Mouse (Mus musculus) CH12.LX (cell line): ENCODE results near the gene Dcst2. TPM values are rescaled to one million over a fixed set of nuclear protein-coding genes. Genes with fewer than 3 reads are reported as not detected.

Experiments used
- DNase-seq: peaks from one replicate; pipeline ENCODE4 v3.0.0-alpha.2; 2013; ENCODE audit errors: extremely low read depth
- H3K27ac ChIP-seq: 2 replicates; pipeline ENCODE4 v1.5.1; 2012; ENCODE audit warnings: low read depth, mild to moderate bottlenecking, control low read depth, moderate library complexity; ENCODE audit not compliant: insufficient read depth
- H3K27me3 ChIP-seq: replicated peaks from 2 replicates; pipeline ENCODE3; 2012; ENCODE audit warnings: inconsistent platforms
- H3K36me3 ChIP-seq, 2 experiments: replicated peaks in 1 of 2; 2 replicates each; pipeline versions ENCODE3 to v1.6.1; 2012; ENCODE audit warnings: inconsistent platforms in 1 of 2, low read length in 1 of 2, mild to moderate bottlenecking in 1 of 2, mixed read lengths in 1 of 2, moderate library complexity in 1 of 2; ENCODE audit not compliant: control insufficient read depth in 1 of 2, insufficient read depth in 1 of 2
- H3K4me1 ChIP-seq, 2 experiments: 2 replicates each; pipeline ENCODE4 v1.6.1; 2012; ENCODE audit warnings: inconsistent platforms in 1 of 2, moderate library complexity in 1 of 2; ENCODE audit not compliant: insufficient read depth in 2 of 2, control insufficient read depth in 1 of 2
- H3K4me2 ChIP-seq: 2 replicates; pipeline ENCODE4 v1.6.1; 2012; ENCODE audit warnings: low read depth, mild to moderate bottlenecking, control low read depth; ENCODE audit not compliant: poor library complexity, insufficient read depth, severe bottlenecking
- H3K4me3 ChIP-seq, 3 experiments: fragments of 150-350 bp in 1 of 3; sonication (generic) in 1 of 3; replicated peaks in 1 of 3; 2 replicates each; pipeline versions ENCODE3 to v1.5.1; 2011 to 2012; ENCODE audit warnings: low read depth in 2 of 3, low read length in 2 of 3, mild to moderate bottlenecking in 2 of 3, moderate library complexity in 2 of 3, control low read depth in 1 of 3, improper control_type of control experiment in 1 of 3, inconsistent platforms in 1 of 3, mixed read lengths in 1 of 3; ENCODE audit not compliant: poor library complexity in 1 of 3
- H3K79me2 ChIP-seq: replicated peaks from 2 replicates; pipeline ENCODE4 v1.6.1; 2012; ENCODE audit warnings: mild to moderate bottlenecking, moderate library complexity; ENCODE audit not compliant: control insufficient read depth, poor library complexity, insufficient read depth, severe bottlenecking; ENCODE audit errors: extremely low read depth
- H3K9ac ChIP-seq: 2 replicates; pipeline ENCODE4 v1.6.1; 2012; ENCODE audit warnings: low read depth, mild to moderate bottlenecking, control low read depth, moderate library complexity; ENCODE audit not compliant: insufficient read depth
- H3K9me3 ChIP-seq: replicated peaks from 2 replicates; pipeline ENCODE3; 2012; ENCODE audit warnings: low read length, inconsistent platforms, mixed read lengths
- CHD1 ChIP-seq: IDR thresholded peaks from 2 replicates; pipeline ENCODE4 v1.6.1; 2012; ENCODE audit warnings: low read depth, low read length, improper control_type of control experiment, inconsistent platforms
- CHD2 ChIP-seq: IDR thresholded peaks from 2 replicates; pipeline ENCODE4 v1.6.1; 2011; ENCODE audit warnings: low read length, improper control_type of control experiment
- ETS1 ChIP-seq: conservative IDR thresholded peaks from 2 replicates; pipeline ENCODE4 v1.6.1; 2012; ENCODE audit warnings: low read depth, mild to moderate bottlenecking, inconsistent platforms, low read length, improper control_type of control experiment, moderate library complexity
- GABPA ChIP-seq: IDR thresholded peaks from 2 replicates; pipeline ENCODE4 v1.6.1; 2012; ENCODE audit warnings: low read depth, low read length, improper control_type of control experiment, inconsistent platforms; ENCODE audit not compliant: insufficient replicate concordance
- HCFC1 ChIP-seq: IDR thresholded peaks from 2 replicates; pipeline ENCODE4 v1.6.1; 2012; ENCODE audit warnings: low read depth, mild to moderate bottlenecking, inconsistent platforms, low read length, improper control_type of control experiment
- IRF4 ChIP-seq: IDR thresholded peaks from 2 replicates; pipeline ENCODE4 v1.6.1; 2014; ENCODE audit warnings: low read depth, mild to moderate bottlenecking, inconsistent platforms, low read length, improper control_type of control experiment
- JUN ChIP-seq: IDR thresholded peaks from 2 replicates; pipeline ENCODE4 v1.6.1; 2011; ENCODE audit warnings: low read depth, mild to moderate bottlenecking, low read length, improper control_type of control experiment, moderate library complexity; ENCODE audit not compliant: insufficient read depth
- JUND ChIP-seq: conservative IDR thresholded peaks from 2 replicates; pipeline ENCODE4 v1.6.1; 2011; ENCODE audit warnings: low read depth, low read length, improper control_type of control experiment
- MAFK ChIP-seq: IDR thresholded peaks from 2 replicates; pipeline ENCODE4 v1.6.1; 2011; ENCODE audit warnings: low read length, improper control_type of control experiment; ENCODE audit not compliant: insufficient replicate concordance
- MYC ChIP-seq: IDR thresholded peaks from 2 replicates; pipeline ENCODE4 v1.6.1; 2011; ENCODE audit warnings: low read depth, mild to moderate bottlenecking, improper control_type of control experiment, low read length
- POLR2A ChIP-seq: IDR thresholded peaks from 2 replicates; pipeline ENCODE4 v1.6.1; 2011; ENCODE audit warnings: low read depth, mild to moderate bottlenecking, improper control_type of control experiment, low read length
- POLR2AphosphoS2 ChIP-seq: IDR thresholded peaks from 2 replicates; pipeline ENCODE4 v1.6.1; 2011; ENCODE audit warnings: low read depth, low read length, improper control_type of control experiment
- TCF12 ChIP-seq: IDR thresholded peaks from 2 replicates; pipeline ENCODE4 v1.6.1; 2014; ENCODE audit warnings: low read depth, mild to moderate bottlenecking, inconsistent platforms, low read length, improper control_type of control experiment
- USF1 ChIP-seq: IDR thresholded peaks from 2 replicates; pipeline ENCODE4 v1.6.1; 2014; ENCODE audit warnings: low read depth, mild to moderate bottlenecking, inconsistent platforms, low read length, improper control_type of control experiment
- ZMIZ1 ChIP-seq: IDR thresholded peaks from 2 replicates; pipeline ENCODE4 v1.6.1; 2012; ENCODE audit warnings: low read depth, mild to moderate bottlenecking, inconsistent platforms, low read length, improper control_type of control experiment
- dilution Hi-C: fragments of 300-500 bp; cut with MboI; formaldehyde crosslinking; loops from 2 replicates; pipeline ENCODE4 v1.14.3; 2020; ENCODE audit warnings: low sequenced_read_pairs; ENCODE audit not compliant: extremely low pct_unique_long_range_greater_than_20kb, extremely low pct_ligation_motif_present
- in situ Hi-C: fragments of 300-500 bp; cut with MboI; formaldehyde crosslinking; loops from 3 replicates; pipeline ENCODE4 v1.14.3; 2019; ENCODE audit warnings: low sequenced_read_pairs, low pct_ligation_motif_present, low pct_unique_long_range_greater_than_20kb, mixed read lengths
- polyA plus RNA-seq: library from polyadenylated mRNA; unstranded; fragments of >175 nt; gene quantifications from 2 replicates; pipeline ENCODE4 v1.2.1, GENCODE M21; 2012; ENCODE audit warnings: low read depth; ENCODE audit not compliant: insufficient read length
- total RNA-seq, 2 experiments: library from RNA; depleted of rRNA; stranded (reverse); fragments of 300-350 nt in 1 of 2; fragments of >200 nt in 1 of 2; gene quantifications; 2 replicates each; pipeline ENCODE4 v1.2.3; 2012 to 2014

Dcst2 gene
- total and polyA plus RNA-seq, 3 experiments = 0.10 TPM; not detected in 2

GRCm38 (mm10) chr3:89322131-89322500, 39.7 kb upstream of the Dcst2 start:
- Histone ChIP-seq H3K4me2 (peak overlapping the region; percentile 88), H3K4me3 (peak overlapping the region in 2 of 3 experiments; percentile 4 to 53), H3K9me3 (peaks cover 3% of the 10 kb centered on the region), H3K27me3 (peaks cover 83% of the 10 kb centered on the region), H3K27ac (no peak overlapping the region), H3K36me3 (no peaks in the 10 kb centered on the region)
- dilution Hi-C loops (no loop called here), in situ Hi-C loops (no loop called here)
- TF ChIP-seq MYC = no peak
- no peak for TF ChIP-seq POLR2A
- TF ChIP-seq ZMIZ1 = no peak
- no peak for TF ChIP-seq ETS1
- TF ChIP-seq JUND = no peak
- no peak for TF ChIP-seq POLR2AphosphoS2
- TF ChIP-seq CHD2 = no peak
- TF ChIP-seq GABPA = no peak
- TF ChIP-seq, all 38 proteins: peak for 0
- H3K79me2 ChIP-seq = no peaks in the 10 kb centered on the region
- H3K4me1 ChIP-seq = peaks cover 24 to 41% of the 10 kb centered on the region in 2 experiments
- no peak for DNase-seq
- no peak overlapping the region for H3K9ac ChIP-seq

- Histone ChIP-seq H3K4me3 (peak within 1 kb of the TSS in 2 of 3 experiments; percentile 4 to 53), H3K36me3 (no peaks in the 10 kb centered on the region), H3K27ac (no peak within 1 kb of the TSS), H3K27me3 (peaks cover 84% of the 10 kb centered on the region), H3K9ac (no peak within 1 kb of the TSS), H3K4me2 (peak within 1 kb of the TSS; percentile 88), H3K4me1 (peaks cover 24 to 38% of the 10 kb centered on the region in 2 experiments), H3K79me2 (no peaks in the 10 kb centered on the region), H3K9me3 (peaks cover 3% of the 10 kb centered on the region)
- dilution Hi-C loops (no loop called here), in situ Hi-C loops (no loop called here)
- DNase-seq = no peak
- TF ChIP-seq TCF12 (no peak), MAFK (no peak), JUN (no peak), POLR2AphosphoS2 (no peak), ETS1 (no peak), ZMIZ1 (no peak), USF1 (no peak), IRF4 (no peak), HCFC1 (no peak), CHD1 (no peak)
Observed at GRCm38 (mm10) chr3:89322514-89323165, 39.1 kb upstream of the Dcst2 start, which contains the start of gene Efna3. Gene Efna3 (minus strand): TSS chr3:89322965.
